Mouse (Mus musculus): ENCODE data around the gene Panx3.

Gene Panx3

GRCm38 (mm10) chr9:37634269-37634668 is 34.8 kb downstream of the Panx3 start:
- DNase-seq (ENCODE audit: low read depth, low spot score) = no peak

DNA sequence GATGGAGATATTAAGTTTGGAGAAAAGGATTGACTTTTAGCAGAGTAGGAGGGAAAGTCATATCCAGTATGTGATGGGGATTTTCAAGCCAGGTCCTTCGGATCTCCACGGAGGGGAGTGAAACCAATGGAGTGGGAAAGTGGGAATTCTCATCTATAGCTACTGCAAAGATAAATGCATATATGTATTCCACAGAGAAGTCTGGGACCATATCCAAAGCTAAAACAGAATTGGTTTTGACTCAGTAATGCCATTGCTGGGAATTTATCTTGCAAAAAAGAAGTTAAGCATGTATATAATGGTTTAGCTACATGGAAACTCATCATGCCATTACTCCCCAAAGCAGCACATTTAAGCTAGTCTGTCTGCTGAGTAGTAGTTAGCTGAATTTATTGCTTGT is 36.7 kb downstream of the Panx3 start:
- DNase-seq (ENCODE audit: low read depth, low spot score) = no peak

DNA sequence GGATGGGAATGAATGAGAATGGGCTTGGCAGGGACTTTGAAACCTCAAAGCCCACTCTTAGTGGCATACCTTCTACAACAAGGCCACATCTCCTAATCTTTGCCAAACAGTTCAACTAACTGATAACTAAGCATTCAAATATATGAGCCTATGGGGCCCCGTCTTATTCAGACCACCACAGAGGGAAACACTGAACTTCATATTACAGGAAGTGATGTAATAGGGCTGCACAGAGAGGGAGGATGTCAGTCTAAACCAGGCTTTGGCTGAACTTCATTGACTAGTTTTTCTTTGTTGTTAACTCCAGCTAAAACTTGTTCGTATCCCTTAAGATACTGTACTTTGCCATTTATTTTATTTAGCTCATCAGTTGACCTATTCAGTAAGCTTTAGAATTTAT is 39.1 kb downstream of the Panx3 start:
- DNase-seq (ENCODE audit: low read depth, low spot score) = no peak

DNA sequence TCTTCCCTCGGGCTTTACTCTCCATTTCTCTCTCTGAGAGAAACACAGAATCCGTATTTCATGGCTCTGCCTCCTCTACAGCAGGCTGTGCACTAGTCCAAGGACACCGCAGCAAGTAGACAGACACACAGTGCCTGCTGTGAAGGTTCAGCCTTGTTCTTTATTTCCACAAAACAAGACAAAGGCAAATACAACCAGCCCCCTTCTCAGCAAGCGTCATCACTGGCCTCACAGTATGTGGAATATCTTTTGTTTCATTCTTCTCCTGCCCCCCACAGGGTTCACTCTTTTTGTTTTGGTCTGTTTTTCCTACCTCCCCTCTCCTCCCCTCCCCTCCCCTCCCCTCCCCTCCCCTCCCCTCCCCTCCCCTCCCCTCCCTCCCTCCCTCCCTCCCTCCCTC is 40.5 kb downstream of the Panx3 start:
- no peak for DNase-seq (ENCODE audit: low read depth, low spot score)

GRCm38 (mm10) chr9:37627263-37627662 is 41.8 kb downstream of the Panx3 start:
- no peak for DNase-seq (ENCODE audit: low read depth, low spot score)

- DNase-seq (ENCODE audit: low read depth, low spot score) = no peak
Measured at GRCm38 (mm10) chr9:37626103-37626567, 42.9 kb downstream of the Panx3 start.

- DNase-seq (ENCODE audit: low read depth, low spot score) = no peak
Measured at GRCm38 (mm10) chr9:37625641-37626040, 43.4 kb downstream of the Panx3 start.

DNA sequence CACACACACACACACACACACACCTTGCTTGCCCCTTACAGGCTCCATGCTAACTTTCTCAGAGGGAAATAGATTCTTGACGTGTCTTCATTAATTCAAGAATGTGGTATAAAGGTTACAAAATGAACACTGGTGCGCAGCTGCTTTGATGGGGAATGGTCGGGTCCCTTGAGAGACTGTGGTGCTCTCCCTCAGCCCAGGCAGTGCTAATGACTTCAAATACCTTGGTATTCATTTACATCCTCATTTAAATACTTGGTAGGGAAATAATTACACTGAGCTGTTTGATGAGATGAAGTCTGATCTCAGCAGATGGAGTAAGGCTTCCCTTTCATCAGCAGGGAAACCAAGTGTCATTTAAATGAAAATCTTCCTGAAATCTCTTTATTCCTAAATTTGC is 43.9 kb downstream of the Panx3 start:
- no peak for DNase-seq (ENCODE audit: low read depth, low spot score)

DNA sequence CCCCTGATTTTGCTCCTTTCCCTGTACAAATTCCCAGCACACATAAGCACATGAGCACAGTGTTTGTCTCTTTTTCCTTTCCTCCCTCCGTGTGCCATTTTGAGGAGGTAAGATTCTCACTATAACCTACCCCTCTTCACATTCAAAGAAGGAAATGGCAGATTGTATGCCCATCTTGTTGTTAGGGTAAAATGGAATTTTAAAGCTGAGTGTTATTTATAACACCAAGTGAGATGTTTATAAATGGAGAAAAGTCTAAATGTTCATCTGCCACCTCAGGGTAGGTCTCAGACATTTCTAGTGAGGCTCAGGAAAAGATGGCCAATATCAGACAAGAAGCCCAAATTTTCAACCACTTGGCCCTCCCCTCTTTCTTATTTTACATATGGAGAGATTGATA is 44.5 kb downstream of the Panx3 start:
- DNase-seq (ENCODE audit: low read depth, low spot score) = no peak

GRCm38 (mm10) chr9:37623981-37624380 is 45.1 kb downstream of the Panx3 start:
- DNase-seq (ENCODE audit: low read depth, low spot score) = no peak

DNA sequence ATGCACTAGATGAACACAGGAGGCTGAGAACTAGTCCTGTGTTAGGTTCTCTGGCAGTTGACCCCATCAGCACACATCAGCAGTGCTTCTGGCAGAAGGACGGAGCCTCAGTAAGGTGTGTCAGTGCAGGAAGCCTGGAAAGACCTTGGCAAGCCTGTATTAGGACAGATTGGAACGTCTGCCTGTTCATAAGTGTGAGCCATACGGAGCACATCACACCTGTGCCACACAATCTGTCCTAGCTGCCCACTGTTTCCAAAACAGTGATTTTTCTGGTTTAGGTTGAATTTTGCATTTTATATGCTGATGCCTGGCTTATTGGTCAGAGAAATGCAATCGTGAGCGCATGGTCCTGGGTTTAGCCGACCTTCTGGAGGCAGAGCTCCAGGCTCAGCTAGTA is 47.7 kb downstream of the Panx3 start:
- DNase-seq (ENCODE audit: low read depth, low spot score) = no peak

DNA sequence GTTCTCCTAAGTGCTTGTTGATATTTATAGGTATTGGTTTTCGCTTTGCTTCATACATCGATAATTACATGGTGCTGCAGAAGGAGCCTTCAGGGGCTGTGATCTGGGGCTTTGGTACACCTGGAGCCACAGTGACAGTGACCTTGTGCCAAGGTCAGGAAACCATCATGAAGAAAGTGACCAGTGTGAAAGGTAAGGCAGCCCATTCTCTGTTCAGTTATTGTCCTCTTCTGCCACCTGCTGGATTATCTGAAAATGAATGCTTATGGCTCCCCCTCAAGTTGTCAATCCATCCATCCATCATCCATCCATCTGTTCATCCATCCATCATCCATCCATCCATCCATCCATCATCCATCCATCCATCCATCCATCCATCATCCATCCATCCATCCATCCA is 52.3 kb downstream of the Panx3 start:
- DNase-seq (ENCODE audit: low read depth, low spot score) = peak; percentile 72

GRCm38 (mm10) chr9:37615220-37615619 is 53.8 kb downstream of the Panx3 start:
- DNase-seq (ENCODE audit: low read depth, low spot score) = no peak

DNA sequence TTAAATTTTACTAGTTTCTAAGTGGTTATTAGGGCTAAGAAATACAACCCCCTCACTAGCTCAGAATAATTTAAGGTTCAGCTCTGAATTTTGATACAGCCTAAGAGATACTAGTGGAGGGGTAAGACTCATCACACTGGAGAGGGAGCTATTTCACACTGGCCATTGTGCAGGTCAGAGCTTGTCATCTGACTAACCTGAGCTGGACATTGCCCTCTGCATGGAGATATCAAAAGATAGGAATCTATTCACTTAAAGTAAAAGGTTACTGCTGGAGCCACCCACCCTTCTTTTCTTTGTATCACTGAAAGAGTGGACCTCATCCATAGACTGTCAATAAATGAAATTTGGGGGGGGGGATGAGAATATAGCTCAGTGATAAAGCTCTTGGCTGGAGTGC is 54.7 kb downstream of the Panx3 start:
- DNase-seq (ENCODE audit: low read depth, low spot score) = peak; percentile 8

GRCm38 (mm10) chr9:37613911-37614280 is 55.1 kb downstream of the Panx3 start:
- no peak for DNase-seq (ENCODE audit: low read depth, low spot score)

DNA sequence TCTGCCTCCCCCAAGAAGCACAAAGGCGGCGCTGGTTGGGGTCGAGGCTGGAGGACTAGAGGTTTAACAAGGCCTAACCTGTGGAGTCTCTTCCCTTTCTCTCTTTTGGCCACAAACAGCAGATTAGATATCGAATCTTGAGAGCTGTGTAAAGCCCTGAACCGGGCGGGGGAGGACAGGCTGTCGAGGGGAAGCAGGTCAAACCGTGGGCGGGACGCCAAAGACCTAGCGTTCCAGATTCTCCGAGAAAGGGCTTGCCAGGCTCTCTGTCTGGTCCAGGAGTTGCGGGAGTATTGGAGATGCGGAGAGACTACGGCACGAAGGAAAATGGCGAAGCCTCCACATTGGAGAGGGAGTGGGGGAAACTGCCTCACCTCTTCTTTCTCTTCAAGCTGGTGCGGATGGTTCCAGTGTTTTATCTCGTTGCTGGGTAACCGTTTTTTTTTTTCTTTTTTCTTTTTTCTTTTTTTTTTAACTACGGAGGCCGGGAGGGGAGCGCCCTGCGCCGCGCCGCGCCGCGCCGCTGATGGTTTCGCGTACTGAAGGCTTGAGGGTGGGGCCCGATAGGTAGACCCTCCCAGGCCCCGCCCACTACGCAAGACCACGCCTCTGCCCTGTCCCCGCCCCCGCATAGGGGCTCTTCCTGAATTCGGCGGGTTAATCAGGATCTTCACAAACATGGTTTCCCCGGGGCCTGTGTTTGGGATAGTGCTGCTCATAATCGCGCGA is 55.7 kb downstream of the Panx3 start, which contains the start of gene Spa17:
TSS of gene Spa17 (minus strand) at position 541 of the 729 bp plus-strand sequence.
- DNase-seq (ENCODE audit: low read depth, low spot score) = peak; percentile 94
